Mouse (Mus musculus) mature B cell (primary cell): ENCODE results near the gene Gm14744.
"Not testable (repeated sequence)": the region's sequence is repeated elsewhere in the genome, so short reads cannot be mapped to it uniquely, and the experiment has no call there.

Experiments
- in situ Hi-C: fragments of 300-500 bp; cut with MboI; formaldehyde crosslinking; loops from 2 replicates; pipeline ENCODE4 v1.14.3; 2019

Gm14744 gene

GRCm38 (mm10) chrX:77864458-77864857 lies at the start of gene Gm14744:
Gm14744 (plus strand) TSS chrX:77864758.
- in situ Hi-C loops = not testable (repeated sequence)

GRCm38 (mm10) chrX:77853523-77853922 lies 11.0 kb upstream of the Gm14744 start, which contains the start of gene Pbsn:
Pbsn (minus strand) TSS chrX:77853623.
- in situ Hi-C loops = no loop called here

- in situ Hi-C loops = not testable (repeated sequence)
These were observed 15.5 kb downstream of the Gm14744 start for GRCm38 (mm10) chrX:77880033-77880432.
